12 mouse cellular contexts compared by ENCODE assay signal in the genomic region with DNA sequence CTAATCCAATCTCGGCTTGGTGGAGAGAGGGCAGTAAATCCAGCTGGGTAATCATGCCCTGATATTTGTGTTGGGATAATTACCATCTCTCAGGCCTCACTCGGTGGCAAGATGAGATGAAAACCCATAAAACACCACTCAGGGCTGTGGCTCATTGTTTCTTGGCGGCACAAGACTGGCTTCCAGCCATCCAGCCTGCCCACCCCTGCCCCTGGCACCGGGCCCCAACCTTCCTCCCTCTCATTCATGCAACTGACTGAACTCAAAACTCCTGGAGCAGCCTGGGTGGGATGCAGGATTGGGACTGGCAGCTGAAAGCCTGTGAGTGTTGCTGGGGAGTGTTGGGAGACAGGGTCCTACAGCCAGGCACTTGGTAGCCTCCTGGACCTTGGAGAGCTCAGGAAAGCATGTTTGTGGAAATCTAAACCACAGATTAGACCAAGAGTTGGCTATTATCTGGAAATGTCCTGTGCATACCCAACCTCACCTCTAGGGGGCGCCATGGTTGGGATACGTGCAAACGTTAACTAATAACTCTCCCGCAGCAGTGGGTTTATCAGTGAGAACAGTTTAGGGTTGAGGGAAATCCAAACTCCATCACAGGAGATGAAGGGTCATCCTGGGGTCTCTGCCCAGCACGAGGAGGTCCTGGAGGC.
DNase-seq lines count a peak whose midpoint lies in the region; ATAC-seq and TF ChIP-seq lines count a peak whose summit lies in the region.
"Had no signal": no experiment of that assay in that cellular context is flagged by ENCODE, and none has a peak within 500 bp of the region (broad histone marks: within the 10 kb centered on the region; RNA-seq: fewer than 3 reads in every experiment).

No protein-coding gene starts in this region.

- no peak for TF ChIP-seq EP300 in heart, adult 2 months (IDR thresholded peaks at IDR 0.05; ENCODE audit: insufficient read depth, low read depth, low read length)
- TF ChIP-seq EP300 in lung, postnatal 0 days (IDR thresholded peaks at IDR 0.05), result no peak

- intact Hi-C loops in heart, adult 2 months (cut with DNase I), result no loop called here
- intact Hi-C loops in heart, postnatal 25 days (cut with DNase I), result no loop called here

- H3K79me2 ChIP-seq in heart, adult 2 months (replicated peaks; ENCODE audit: control insufficient read depth, insufficient read depth, low read length), result no peaks in the 10 kb centered on the region

- 42% methylated on average over 9 of the region's 9 CpGs for whole genome bisulfite sequencing in heart, adult 2 months
- WGBS in lung, postnatal 0 days, result 40% methylated on average over 9 of the region's 9 CpGs
- 32% methylated on average over 9 of the region's 9 CpGs for WGBS in neural tube, embryonic 14.5 days

- no peak overlapping the region for H3K9ac ChIP-seq in heart, adult 2 months (ENCODE audit: low read depth, low read length)
- no peak overlapping the region for H3K9ac ChIP-seq in lung, postnatal 0 days (replicated peaks; ENCODE audit: low read depth)
- no peak overlapping the region for H3K9ac ChIP-seq in neural tube, embryonic 14.5 days (replicated peaks; ENCODE audit: low read depth, low read length)
- H3K9ac ChIP-seq: embryonic facial prominence, embryonic 12.5 days; intestine, embryonic 15.5 days had no signal

- H3K4me3 ChIP-seq in heart, adult 2 months, result no peak overlapping the region
- H3K4me3 ChIP-seq in lung, postnatal 0 days (ENCODE audit: low read depth, low read length), result no peak overlapping the region
- no peak overlapping the region for H3K4me3 ChIP-seq in neural tube, embryonic 14.5 days (ENCODE audit: low read depth, low read length)
- H3K4me3 ChIP-seq: embryonic facial prominence, embryonic 12.5 days; intestine, embryonic 15.5 days; limb, embryonic 10.5 days had no signal

- no peaks in the 10 kb centered on the region for H3K36me3 ChIP-seq in heart, adult 2 months (ENCODE audit: control insufficient read depth, insufficient read depth, low read length)
- no peaks in the 10 kb centered on the region for H3K36me3 ChIP-seq in lung, postnatal 0 days (ENCODE audit: insufficient read depth, low read length)
- H3K36me3 ChIP-seq in neural tube, embryonic 14.5 days (ENCODE audit: control insufficient read depth, insufficient read depth, low read length), result no peaks in the 10 kb centered on the region; the same call in 1 of the 2 replicates
- H3K36me3 ChIP-seq: embryonic facial prominence, embryonic 12.5 days; intestine, embryonic 15.5 days; limb, embryonic 10.5 days had no signal

- no peaks in the 10 kb centered on the region for H3K9me3 ChIP-seq in lung, postnatal 0 days (ENCODE audit: low read length)
- H3K9me3 ChIP-seq in neural tube, embryonic 14.5 days (ENCODE audit: control insufficient read depth, low read length), result no peaks in the 10 kb centered on the region
- H3K9me3 ChIP-seq: embryonic facial prominence, embryonic 12.5 days; intestine, embryonic 15.5 days; limb, embryonic 10.5 days had no signal

- no peak for DNase-seq in heart, adult 2 months
- no peak for DNase-seq in heart, postnatal 25 days (ENCODE audit: low spot score)
- DNase-seq in lung, postnatal 0 days (ENCODE audit: low spot score), result no peak
- no peak for DNase-seq in lung, postnatal 10 days
- peak; percentile 2 for DNase-seq in Muller cell, postnatal 12 days (ENCODE audit: inconsistent ontology term)
- no peak for DNase-seq in gastrocnemius, postnatal 10 days
- DNase-seq: gastrocnemius, postnatal 36 days; thymus, adult 2 months had no signal

- H3K27ac ChIP-seq in heart, adult 2 months, result no peak overlapping the region
- H3K27ac ChIP-seq in lung, postnatal 0 days (ENCODE audit: low read length), result no peak overlapping the region
- H3K27ac ChIP-seq in neural tube, embryonic 14.5 days (ENCODE audit: low read depth, low read length), result no peak overlapping the region
- H3K27ac ChIP-seq: embryonic facial prominence, embryonic 12.5 days; intestine, embryonic 15.5 days; limb, embryonic 10.5 days had no signal

- ATAC-seq in lung, postnatal 0 days, result no peak
- peak; percentile 62; the same call in 1 of the 2 replicates for ATAC-seq in neural tube, embryonic 14.5 days (ENCODE audit: low read depth)
- ATAC-seq: intestine, embryonic 15.5 days had no signal

- H3K4me2 ChIP-seq in lung, postnatal 0 days (replicated peaks; ENCODE audit: low read depth, low read length), result no peak overlapping the region
- no peak overlapping the region for H3K4me2 ChIP-seq in neural tube, embryonic 14.5 days (ENCODE audit: low read depth, low read length)
- H3K4me2 ChIP-seq: embryonic facial prominence, embryonic 12.5 days; intestine, embryonic 15.5 days had no signal

- H3K27me3 ChIP-seq in heart, adult 2 months (ENCODE audit: control insufficient read depth, insufficient read depth, low read length), result no peaks in the 10 kb centered on the region
- H3K27me3 ChIP-seq in lung, postnatal 0 days (replicated peaks; ENCODE audit: insufficient read depth, low read length), result no peaks in the 10 kb centered on the region
- H3K27me3 ChIP-seq in neural tube, embryonic 14.5 days (ENCODE audit: control insufficient read depth, insufficient read depth, low read length), result no peaks in the 10 kb centered on the region
- H3K27me3 ChIP-seq: embryonic facial prominence, embryonic 12.5 days; intestine, embryonic 15.5 days had no signal

- no peak for TF ChIP-seq POLR2A in heart, adult 2 months (IDR thresholded peaks at IDR 0.05; ENCODE audit: insufficient read depth, low read depth, low read length)

- H3K4me1 ChIP-seq in heart, adult 2 months (ENCODE audit: control insufficient read depth, insufficient read depth, low read length), result no peaks in the 10 kb centered on the region
- H3K4me1 ChIP-seq in lung, postnatal 0 days (ENCODE audit: insufficient read depth, low read depth, low read length), result no peaks in the 10 kb centered on the region
- H3K4me1 ChIP-seq in neural tube, embryonic 14.5 days (ENCODE audit: control insufficient read depth, insufficient read depth, low read length), result peaks cover 6% of the 10 kb centered on the region; the same call in 1 of the 2 replicates
- H3K4me1 ChIP-seq: embryonic facial prominence, embryonic 12.5 days; intestine, embryonic 15.5 days; limb, embryonic 10.5 days had no signal

- TF ChIP-seq CTCF in heart, adult 2 months (IDR thresholded peaks at IDR 0.05), result peak; percentile 40
- TF ChIP-seq CTCF in lung, postnatal 0 days (IDR thresholded peaks at IDR 0.05), result peak; percentile 24; the same call in 1 of the 2 replicates
